Mouse (Mus musculus) heart, adult 2 months (tissue): ENCODE data around the gene Etv5.

ENCODE experiments used
- CTCF ChIP-seq: fragments of 200-600 bp; IDR thresholded peaks from 2 replicates; pipeline ENCODE4 v1.8.1; 2022; ENCODE audit warnings: antibody characterized with exemption, mild to moderate bottlenecking, moderate library complexity
- EP300 ChIP-seq: fragments of 200-500 bp; IDR thresholded peaks from 2 replicates; pipeline ENCODE4 v1.6.1; 2011; ENCODE audit warnings: low read depth, low read length, control low read depth; ENCODE audit not compliant: insufficient read depth
- POLR2A ChIP-seq: fragments of 200-500 bp; IDR thresholded peaks from 2 replicates; pipeline ENCODE4 v1.6.1; 2011; ENCODE audit warnings: mild to moderate bottlenecking, low read depth, low read length, control low read depth; ENCODE audit not compliant: insufficient read depth

- TF ChIP-seq EP300 (no peak), POLR2A (no peak), CTCF (no peak)
Measured at GRCm38 (mm10) chr16:22479322-22479721, 39.8 kb upstream of the Etv5 start.
